Mouse (Mus musculus) MEL (cell line): ENCODE data around the gene Foxb1.

ENCODE experiments used
- CTCF ChIP-seq, 3 experiments: IDR thresholded peaks in 2 of 3; conservative IDR thresholded peaks in 1 of 3; 2 replicates each; pipeline ENCODE4 v1.5.1; 2011 to 2012; ENCODE audit warnings: low read length in 3 of 3, low read depth in 2 of 3, mild to moderate bottlenecking in 2 of 3, improper control_type of control experiment in 1 of 3, inconsistent platforms in 1 of 3, mixed read lengths in 1 of 3, moderate library complexity in 1 of 3; ENCODE audit not compliant: control insufficient read depth in 1 of 3, insufficient read depth in 1 of 3, poor library complexity in 1 of 3, severe bottlenecking in 1 of 3
- E2F4 ChIP-seq: IDR thresholded peaks from 2 replicates; pipeline ENCODE4 v1.6.1; 2011; ENCODE audit warnings: low read depth, low read length, improper control_type of control experiment, borderline replicate concordance
- POLR2A ChIP-seq, 2 experiments: IDR thresholded peaks; 2 replicates each; pipeline ENCODE4 v1.6.1; 2011 to 2012; ENCODE audit warnings: low read length in 2 of 2, mild to moderate bottlenecking in 2 of 2, control low read depth in 1 of 2, improper control_type of control experiment in 1 of 2, low read depth in 1 of 2, moderate library complexity in 1 of 2; ENCODE audit not compliant: control insufficient read depth in 1 of 2, insufficient read depth in 1 of 2, poor library complexity in 1 of 2
- TBP ChIP-seq: IDR thresholded peaks from 2 replicates; pipeline ENCODE4 v1.8.0; 2011; ENCODE audit warnings: low read depth, low read length, improper control_type of control experiment

- no peak for TF ChIP-seq CTCF (IDR thresholded peaks at IDR 0.05 in 2 of 3, conservative IDR thresholded peaks at IDR 0.05 in 1 of 3; ENCODE audit: control insufficient read depth in 1 of 3, insufficient read depth in 1 of 3, low read depth in 2 of 3, low read length in 3 of 3, poor library complexity in 1 of 3, severe bottlenecking in 1 of 3)
- TF ChIP-seq TBP, result no peak
- no peak for TF ChIP-seq POLR2A (IDR thresholded peaks at IDR 0.05; ENCODE audit: control insufficient read depth in 1 of 2, insufficient read depth in 1 of 2, low read depth in 1 of 2, low read length in 2 of 2, poor library complexity in 1 of 2)
- no peak for TF ChIP-seq E2F4
Measured at GRCm38 (mm10) chr9:69765483-69766050, 4.8 kb upstream of the Foxb1 start.
